Mouse (Mus musculus) myocyte (in vitro differentiated cells): ENCODE results near the gene Spdef. TPM values are rescaled to one million over a fixed set of nuclear protein-coding genes. Genes with fewer than 3 reads are reported as not detected.

Source experiments
- H3K27me3 ChIP-seq: one replicate; pipeline ENCODE4 v1.6.1; 2011; ENCODE audit not compliant: control insufficient read depth, insufficient read depth, insufficient read length
- H3K36me3 ChIP-seq: one replicate; pipeline ENCODE4 v1.6.1; 2011; ENCODE audit not compliant: control insufficient read depth, insufficient read depth
- H3K4me2 ChIP-seq: one replicate; pipeline ENCODE4 v1.6.1; 2011; ENCODE audit warnings: low read depth, control low read depth
- H3K4me3 ChIP-seq: one replicate; pipeline ENCODE4 v1.5.1; 2011; ENCODE audit warnings: mild to moderate bottlenecking, control low read depth, moderate library complexity
- H3K79me2 ChIP-seq: one replicate; pipeline ENCODE4 v1.6.1; 2011; ENCODE audit not compliant: control insufficient read depth, insufficient read depth
- H3ac ChIP-seq: one replicate; pipeline ENCODE4 v1.6.1; 2011; ENCODE audit not compliant: control insufficient read depth, insufficient read length
- CEBPB ChIP-seq: IDR thresholded peaks from 2 replicates; pipeline ENCODE4 v1.6.1; 2011; ENCODE audit warnings: mild to moderate bottlenecking, moderate library complexity; ENCODE audit not compliant: poor library complexity, insufficient read depth, severe bottlenecking
- E2F4 ChIP-seq: IDR thresholded peaks from one replicate; pipeline ENCODE4 v1.6.1; 2011; ENCODE audit warnings: mild to moderate bottlenecking, control low read depth, moderate library complexity; ENCODE audit not compliant: insufficient read depth
- MAX ChIP-seq: IDR thresholded peaks from one replicate; pipeline ENCODE4 v1.6.1; 2011; ENCODE audit warnings: low read depth, mild to moderate bottlenecking, control low read depth
- MYOD1 ChIP-seq, 3 experiments: IDR thresholded peaks; one replicate each; pipeline ENCODE4 v1.6.1; 2011; ENCODE audit warnings: control low read depth in 2 of 3, low read depth in 2 of 3, mild to moderate bottlenecking in 2 of 3, moderate library complexity in 1 of 3; ENCODE audit not compliant: insufficient read length in 2 of 3, control insufficient read depth in 1 of 3
- MYOG ChIP-seq, 3 experiments: IDR thresholded peaks; one replicate each; pipeline ENCODE4 v1.6.1; 2011; ENCODE audit warnings: control low read depth in 2 of 3, low read depth in 2 of 3, mild to moderate bottlenecking in 2 of 3; ENCODE audit not compliant: insufficient read length in 2 of 3, control insufficient read depth in 1 of 3, insufficient read depth in 1 of 3
- POLR2A ChIP-seq: IDR thresholded peaks from one replicate; pipeline ENCODE4 v1.6.1; 2011; ENCODE audit warnings: low read depth, mild to moderate bottlenecking, control low read depth, moderate library complexity; ENCODE audit not compliant: insufficient read length
- POLR2AphosphoS2 ChIP-seq: IDR thresholded peaks from one replicate; pipeline ENCODE4 v1.6.1; 2011; ENCODE audit warnings: low read depth, control low read depth; ENCODE audit not compliant: insufficient read length
- REST ChIP-seq: IDR thresholded peaks from one replicate; pipeline ENCODE4 v1.6.1; 2011; ENCODE audit warnings: mild to moderate bottlenecking, control low read depth, moderate library complexity; ENCODE audit not compliant: insufficient read depth, insufficient read length
- SRF ChIP-seq: IDR thresholded peaks from one replicate; pipeline ENCODE4 v1.6.1; 2011; ENCODE audit warnings: low read depth; ENCODE audit not compliant: control insufficient read depth, insufficient read length
- TCF12 ChIP-seq: IDR thresholded peaks from one replicate; pipeline ENCODE4 v1.6.1; 2011; ENCODE audit warnings: mild to moderate bottlenecking, control low read depth; ENCODE audit not compliant: poor library complexity, insufficient read depth, severe bottlenecking
- TCF3 ChIP-seq: IDR thresholded peaks from one replicate; pipeline ENCODE4 v1.6.1; 2011; ENCODE audit warnings: low read depth, control low read depth; ENCODE audit not compliant: insufficient read length
- USF1 ChIP-seq: IDR thresholded peaks from one replicate; pipeline ENCODE4 v1.6.1; 2011; ENCODE audit warnings: low read depth, mild to moderate bottlenecking, control low read depth, moderate library complexity
- polyA plus RNA-seq: library from polyadenylated mRNA; unstranded; fragments of >200 nt; fragmentation: generic; extraction: Trizol; gene quantifications from one replicate; pipeline ENCODE4 v1.2.1, GENCODE M21; 2012; ENCODE audit warnings: missing spikeins

Gene Spdef
- polyA plus RNA-seq, 1 experiment = 0.05 TPM

DNA sequence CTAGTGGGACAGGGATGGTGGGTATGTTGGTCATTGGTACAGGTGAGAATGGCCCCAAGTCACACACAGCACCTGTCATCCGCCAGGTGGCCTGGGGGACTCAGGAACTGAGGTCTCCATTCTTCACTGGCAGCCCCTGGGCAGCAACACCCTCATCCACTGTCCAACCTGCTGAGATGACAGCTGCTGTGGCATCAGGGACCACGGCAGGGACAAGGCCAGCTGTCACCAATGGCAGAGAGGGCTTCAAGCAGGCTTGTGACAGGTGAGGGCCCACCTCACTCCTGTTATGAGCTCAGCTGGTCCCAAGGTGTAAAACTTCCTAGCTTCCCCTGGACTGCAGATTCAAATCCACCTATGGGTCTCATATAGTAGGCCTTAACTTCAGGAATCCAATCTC lies 19.4 kb upstream of the Spdef start:
- no peaks in the 10 kb centered on the region for H3K79me2 ChIP-seq
- no peaks in the 10 kb centered on the region for H3K27me3 ChIP-seq
- H3K4me2 ChIP-seq = no peak overlapping the region
- no peak overlapping the region for H3K4me3 ChIP-seq
- no peaks in the 10 kb centered on the region for H3K36me3 ChIP-seq
- TF ChIP-seq TCF3 (peak; percentile 49), MYOG (IDR thresholded peaks at IDR 0.05; ENCODE audit: control insufficient read depth in 1 of 3, insufficient read depth in 1 of 3, insufficient read length in 2 of 3, low read depth in 2 of 3) (peak in 2 of 3 experiments; percentile 70 to 90), MAX (no peak), POLR2AphosphoS2 (no peak), CEBPB (no peak), POLR2A (no peak), E2F4 (no peak), REST (no peak), MYOD1 (IDR thresholded peaks at IDR 0.05; ENCODE audit: control insufficient read depth in 1 of 3, insufficient read length in 2 of 3, low read depth in 2 of 3) (peak in 2 of 3 experiments; percentile 67 to 71), USF1 (no peak)
- H3ac ChIP-seq = no peak overlapping the region

- no peak for TF ChIP-seq MYOD1 (IDR thresholded peaks at IDR 0.05; ENCODE audit: control insufficient read depth in 1 of 3, insufficient read length in 2 of 3, low read depth in 2 of 3)
- TF ChIP-seq TCF3 = no peak
- TF ChIP-seq SRF = no peak
- TF ChIP-seq REST = no peak
- TF ChIP-seq E2F4 = no peak
- no peak for TF ChIP-seq TCF12
- TF ChIP-seq CEBPB = no peak
- TF ChIP-seq USF1 = no peak
- TF ChIP-seq MYOG (IDR thresholded peaks at IDR 0.05; ENCODE audit: control insufficient read depth in 1 of 3, insufficient read depth in 1 of 3, insufficient read length in 2 of 3, low read depth in 2 of 3) = no peak
- no peak for TF ChIP-seq MAX
- no peak for TF ChIP-seq POLR2AphosphoS2
- TF ChIP-seq POLR2A = no peak
- Histone ChIP-seq H3K4me2 (no peak overlapping the region), H3K27me3 (no peaks in the 10 kb centered on the region), H3K79me2 (no peaks in the 10 kb centered on the region), H3ac (no peak overlapping the region), H3K4me3 (no peak overlapping the region), H3K36me3 (no peaks in the 10 kb centered on the region)
Measured at GRCm38 (mm10) chr17:27746446-27746845, 17.7 kb upstream of the Spdef start.

- no peaks in the 10 kb centered on the region for H3K36me3 ChIP-seq
- no peaks in the 10 kb centered on the region for H3K27me3 ChIP-seq
- H3K4me3 ChIP-seq = no peak overlapping the region
- no peak overlapping the region for H3K4me2 ChIP-seq
- H3ac ChIP-seq = no peak overlapping the region
- TF ChIP-seq TCF3 = no peak
- no peak for TF ChIP-seq POLR2A
- no peak for TF ChIP-seq CEBPB
- no peak for TF ChIP-seq MYOG (IDR thresholded peaks at IDR 0.05; ENCODE audit: control insufficient read depth in 1 of 3, insufficient read depth in 1 of 3, insufficient read length in 2 of 3, low read depth in 2 of 3)
- TF ChIP-seq E2F4 = no peak
- no peak for TF ChIP-seq SRF
- no peak for TF ChIP-seq TCF12
- no peak for TF ChIP-seq POLR2AphosphoS2
- no peak for TF ChIP-seq REST
- TF ChIP-seq MYOD1 (IDR thresholded peaks at IDR 0.05; ENCODE audit: control insufficient read depth in 1 of 3, insufficient read length in 2 of 3, low read depth in 2 of 3) = no peak
- no peak for TF ChIP-seq MAX
- TF ChIP-seq USF1 = no peak
- no peaks in the 10 kb centered on the region for H3K79me2 ChIP-seq
Measured at GRCm38 (mm10) chr17:27740961-27741360, 12.2 kb upstream of the Spdef start.

- Histone ChIP-seq H3K4me3 (no peak overlapping the region), H3K36me3 (no peaks in the 10 kb centered on the region), H3K27me3 (peaks cover 5% of the 10 kb centered on the region), H3K79me2 (no peaks in the 10 kb centered on the region), H3ac (no peak overlapping the region), H3K4me2 (no peak overlapping the region)
- no peak for TF ChIP-seq TCF12
- no peak for TF ChIP-seq POLR2AphosphoS2
- no peak for TF ChIP-seq REST
- TF ChIP-seq E2F4 = no peak
- no peak for TF ChIP-seq MYOG (IDR thresholded peaks at IDR 0.05; ENCODE audit: control insufficient read depth in 1 of 3, insufficient read depth in 1 of 3, insufficient read length in 2 of 3, low read depth in 2 of 3)
- TF ChIP-seq TCF3 = no peak
- TF ChIP-seq USF1 = no peak
- no peak for TF ChIP-seq CEBPB
- TF ChIP-seq SRF = no peak
Measured at GRCm38 (mm10) chr17:27734344-27735073, 5.8 kb upstream of the Spdef start.
